Mouse (Mus musculus): ENCODE measurements around the gene Atp6v0e2. TPM values are rescaled to one million over a fixed set of nuclear protein-coding genes. Genes with fewer than 3 reads are reported as not detected.

Atp6v0e2 gene
- polyA plus RNA-seq, 1 experiment: 4.7 TPM

- no peaks in the 10 kb centered on the region for H3K4me1 ChIP-seq (replicated peaks; ENCODE audit: control insufficient read depth, insufficient read depth, low read length)
- H3K36me3 ChIP-seq (ENCODE audit: control insufficient read depth, insufficient read depth, low read length): no peaks in the 10 kb centered on the region
- no peak overlapping the region for H3K4me3 ChIP-seq (ENCODE audit: control insufficient read depth, insufficient read depth, low read length)
- 69% methylated on average over 8 of the region's 8 CpGs for WGBS
- no peaks in the 10 kb centered on the region for H3K27me3 ChIP-seq (ENCODE audit: control insufficient read depth, insufficient read depth, low read length)
- DNase-seq: no peak
- no peak overlapping the region for H3K27ac ChIP-seq (ENCODE audit: control insufficient read depth, insufficient read depth, low read length)
- no peak for TF ChIP-seq POLR2A (IDR thresholded peaks at IDR 0.05; ENCODE audit: control insufficient read depth, extremely low read depth, insufficient read depth, low read length, poor library complexity)
- TF ChIP-seq CTCF (IDR thresholded peaks at IDR 0.05; ENCODE audit: borderline replicate concordance, control insufficient read depth, extremely low read depth, insufficient read depth, low read length, poor library complexity): no peak
These were observed 31.8 kb downstream of the Atp6v0e2 start for GRCm38 (mm10) chr6:48569065-48569807.

- whole genome bisulfite sequencing: 92% methylated on average over 5 of the region's 5 CpGs
- no peaks in the 10 kb centered on the region for H3K4me1 ChIP-seq (replicated peaks; ENCODE audit: control insufficient read depth, insufficient read depth, low read length)
- H3K27me3 ChIP-seq (ENCODE audit: control insufficient read depth, insufficient read depth, low read length): no peaks in the 10 kb centered on the region
- H3K27ac ChIP-seq (ENCODE audit: control insufficient read depth, insufficient read depth, low read length): no peak overlapping the region
- no peak for TF ChIP-seq CTCF (IDR thresholded peaks at IDR 0.05; ENCODE audit: borderline replicate concordance, control insufficient read depth, extremely low read depth, insufficient read depth, low read length, poor library complexity)
- no peak overlapping the region for H3K4me3 ChIP-seq (ENCODE audit: control insufficient read depth, insufficient read depth, low read length)
- no peak for DNase-seq
- H3K36me3 ChIP-seq (ENCODE audit: control insufficient read depth, insufficient read depth, low read length): no peaks in the 10 kb centered on the region
These were observed 34.6 kb downstream of the Atp6v0e2 start for GRCm38 (mm10) chr6:48572014-48572413.

- DNase-seq: no peak
- H3K36me3 ChIP-seq (ENCODE audit: control insufficient read depth, insufficient read depth, low read length): no peaks in the 10 kb centered on the region
- no peaks in the 10 kb centered on the region for H3K4me1 ChIP-seq (replicated peaks; ENCODE audit: control insufficient read depth, insufficient read depth, low read length)
- TF ChIP-seq CTCF (IDR thresholded peaks at IDR 0.05; ENCODE audit: borderline replicate concordance, control insufficient read depth, extremely low read depth, insufficient read depth, low read length, poor library complexity) (no peak), POLR2A (IDR thresholded peaks at IDR 0.05; ENCODE audit: control insufficient read depth, extremely low read depth, insufficient read depth, low read length, poor library complexity) (no peak)
- no peaks in the 10 kb centered on the region for H3K27me3 ChIP-seq (ENCODE audit: control insufficient read depth, insufficient read depth, low read length)
- H3K4me3 ChIP-seq (ENCODE audit: control insufficient read depth, insufficient read depth, low read length): no peak within 1 kb of the TSS
- 89% methylated on average over 6 of the region's 6 CpGs for WGBS
- no peak within 1 kb of the TSS for H3K27ac ChIP-seq (ENCODE audit: control insufficient read depth, insufficient read depth, low read length)
These were observed 35.2 kb downstream of the Atp6v0e2 start, which contains the start of gene Rarres2 for GRCm38 (mm10) chr6:48572572-48573061. TSS of gene Rarres2 (minus strand) at chr6:48572789.

GRCm38 (mm10) chr6:48573280-48573679 lies 35.9 kb downstream of the Atp6v0e2 start:
- Histone ChIP-seq H3K27me3 (ENCODE audit: control insufficient read depth, insufficient read depth, low read length) (no peaks in the 10 kb centered on the region), H3K4me1 (replicated peaks; ENCODE audit: control insufficient read depth, insufficient read depth, low read length) (no peaks in the 10 kb centered on the region), H3K27ac (ENCODE audit: control insufficient read depth, insufficient read depth, low read length) (no peak overlapping the region), H3K4me3 (ENCODE audit: control insufficient read depth, insufficient read depth, low read length) (no peak overlapping the region), H3K36me3 (ENCODE audit: control insufficient read depth, insufficient read depth, low read length) (no peaks in the 10 kb centered on the region)
- 87% methylated on average over 10 of the region's 10 CpGs for WGBS
- DNase-seq: no peak
- no peak for TF ChIP-seq POLR2A (IDR thresholded peaks at IDR 0.05; ENCODE audit: control insufficient read depth, extremely low read depth, insufficient read depth, low read length, poor library complexity)
- no peak for TF ChIP-seq CTCF (IDR thresholded peaks at IDR 0.05; ENCODE audit: borderline replicate concordance, control insufficient read depth, extremely low read depth, insufficient read depth, low read length, poor library complexity)

GRCm38 (mm10) chr6:48573981-48574380 lies 36.6 kb downstream of the Atp6v0e2 start:
- H3K27me3 ChIP-seq (ENCODE audit: control insufficient read depth, insufficient read depth, low read length): no peaks in the 10 kb centered on the region
- no peak overlapping the region for H3K4me3 ChIP-seq (ENCODE audit: control insufficient read depth, insufficient read depth, low read length)
- H3K36me3 ChIP-seq (ENCODE audit: control insufficient read depth, insufficient read depth, low read length): no peaks in the 10 kb centered on the region
- H3K27ac ChIP-seq (ENCODE audit: control insufficient read depth, insufficient read depth, low read length): no peak overlapping the region
- no peak for TF ChIP-seq POLR2A (IDR thresholded peaks at IDR 0.05; ENCODE audit: control insufficient read depth, extremely low read depth, insufficient read depth, low read length, poor library complexity)
- no peak for TF ChIP-seq CTCF (IDR thresholded peaks at IDR 0.05; ENCODE audit: borderline replicate concordance, control insufficient read depth, extremely low read depth, insufficient read depth, low read length, poor library complexity)
- WGBS: 94% methylated on average over 3 of the region's 3 CpGs
- DNase-seq: no peak
- H3K4me1 ChIP-seq (replicated peaks; ENCODE audit: control insufficient read depth, insufficient read depth, low read length): no peaks in the 10 kb centered on the region; the same call in 1 of the 2 replicates

- H3K4me1 ChIP-seq (replicated peaks; ENCODE audit: control insufficient read depth, insufficient read depth, low read length): peaks cover 5% of the 10 kb centered on the region
- WGBS: 58% methylated on average over 5 of the region's 5 CpGs
- H3K36me3 ChIP-seq (ENCODE audit: control insufficient read depth, insufficient read depth, low read length): no peaks in the 10 kb centered on the region
- no peak for DNase-seq
- no peak for TF ChIP-seq POLR2A (IDR thresholded peaks at IDR 0.05; ENCODE audit: control insufficient read depth, extremely low read depth, insufficient read depth, low read length, poor library complexity)
- TF ChIP-seq CTCF (IDR thresholded peaks at IDR 0.05; ENCODE audit: borderline replicate concordance, control insufficient read depth, extremely low read depth, insufficient read depth, low read length, poor library complexity): no peak
- no peak overlapping the region for H3K4me3 ChIP-seq (ENCODE audit: control insufficient read depth, insufficient read depth, low read length)
- no peaks in the 10 kb centered on the region for H3K27me3 ChIP-seq (ENCODE audit: control insufficient read depth, insufficient read depth, low read length)
- H3K27ac ChIP-seq (ENCODE audit: control insufficient read depth, insufficient read depth, low read length): no peak overlapping the region
These were observed 41.3 kb downstream of the Atp6v0e2 start for GRCm38 (mm10) chr6:48578736-48579135.
